Mouse (Mus musculus): Measurements from ENCODE around the gene Tmed9. TPM values are rescaled to one million over a fixed set of nuclear protein-coding genes. Genes with fewer than 3 reads are reported as not detected.

Tmed9 gene
- polyA plus RNA-seq, 1 experiment from 2014 or later: 136 TPM

DNA sequence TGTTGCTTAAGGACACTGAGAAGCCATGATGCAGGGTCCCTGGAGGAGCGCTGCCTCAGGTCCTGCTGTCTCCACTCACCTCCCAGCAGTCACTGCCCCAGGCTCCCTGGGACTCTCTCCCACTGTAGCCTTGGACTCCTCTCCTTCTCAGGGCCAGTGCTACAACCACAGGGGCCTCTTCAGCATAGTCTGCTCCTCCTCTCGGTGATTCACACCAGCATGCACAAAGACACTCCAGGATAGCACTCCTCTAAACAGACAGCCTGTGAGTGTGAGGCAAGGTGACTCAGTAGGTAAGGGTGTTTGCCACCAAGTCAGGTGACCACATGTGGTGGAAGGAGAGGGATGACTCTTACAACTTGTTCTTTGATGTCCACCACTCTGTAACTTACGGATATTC, 31.1 kb downstream of the Tmed9 start:
- H3K36me3 ChIP-seq (ENCODE audit: control insufficient read depth, insufficient read depth, low read length): peaks cover 25% of the 10 kb centered on the region
- no peaks in the 10 kb centered on the region for H3K9me3 ChIP-seq (ENCODE audit: control insufficient read depth, low read length)
- no peak overlapping the region for H3K9ac ChIP-seq (ENCODE audit: low read length)
- H3K27me3 ChIP-seq (ENCODE audit: control insufficient read depth, insufficient read depth, low read length): no peaks in the 10 kb centered on the region
- H3K4me2 ChIP-seq (replicated peaks; ENCODE audit: low read depth): no peak overlapping the region
- TF ChIP-seq EP300 (optimal IDR thresholded peaks at IDR 0.05) (no peak), CTCF (IDR thresholded peaks at IDR 0.05; ENCODE audit: low read depth) (no peak)
- no peak overlapping the region for H3K4me3 ChIP-seq (ENCODE audit: low read depth, low read length)
- ATAC-seq (ENCODE audit: low FRiP score, low TSS enrichment): no peak
- WGBS: 94% methylated on average over 3 of the region's 3 CpGs
- H3K4me1 ChIP-seq (replicated peaks; ENCODE audit: control insufficient read depth, insufficient read depth): no peaks in the 10 kb centered on the region
- DNase-seq (ENCODE audit: low spot score): no peak
- no peak overlapping the region for H3K27ac ChIP-seq (replicated peaks)

DNA sequence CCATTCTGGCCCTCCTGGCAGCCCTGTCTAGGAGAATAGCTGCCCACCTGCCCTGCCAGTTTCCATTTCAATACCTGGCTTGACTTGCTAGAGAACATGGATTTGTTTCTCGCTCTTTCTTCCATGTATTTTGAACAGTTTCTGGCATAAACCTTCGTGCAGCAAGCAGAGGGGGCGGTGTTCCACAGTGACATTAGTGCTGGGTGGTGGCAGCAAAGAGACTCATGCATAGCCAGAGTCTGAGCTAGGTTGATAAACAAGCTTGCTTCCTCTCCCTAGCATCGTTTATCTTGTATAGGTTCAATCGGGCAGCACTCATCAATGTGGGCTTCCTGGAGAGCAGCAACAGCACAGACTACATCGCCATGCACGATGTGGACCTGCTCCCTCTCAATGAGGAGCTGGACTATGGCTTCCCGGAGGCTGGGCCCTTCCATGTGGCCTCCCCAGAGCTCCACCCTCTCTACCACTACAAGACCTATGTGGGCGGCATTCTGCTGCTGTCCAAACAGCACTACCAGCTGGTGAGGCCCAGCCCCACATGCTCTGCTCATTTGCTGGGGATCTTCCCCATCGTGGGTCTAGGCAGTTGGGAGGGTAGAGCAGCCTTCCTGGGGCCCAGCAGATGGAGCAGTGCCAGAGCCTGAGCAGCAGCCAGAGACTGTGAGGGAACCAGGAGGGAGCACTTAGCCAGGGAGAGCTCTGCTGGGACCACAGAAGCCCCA, 33.5 kb downstream of the Tmed9 start:
- H3K4me3 ChIP-seq (ENCODE audit: low read depth, low read length): no peak overlapping the region
- no peak overlapping the region for H3K27ac ChIP-seq (replicated peaks)
- peaks cover 28% of the 10 kb centered on the region for H3K36me3 ChIP-seq (ENCODE audit: control insufficient read depth, insufficient read depth, low read length)
- H3K27me3 ChIP-seq (ENCODE audit: control insufficient read depth, insufficient read depth, low read length): no peaks in the 10 kb centered on the region
- no peak for TF ChIP-seq CTCF (IDR thresholded peaks at IDR 0.05; ENCODE audit: low read depth)
- TF ChIP-seq EP300 (optimal IDR thresholded peaks at IDR 0.05): no peak
- no peak overlapping the region for H3K9ac ChIP-seq (ENCODE audit: low read length)
- H3K4me1 ChIP-seq (replicated peaks; ENCODE audit: control insufficient read depth, insufficient read depth): no peaks in the 10 kb centered on the region
- H3K4me2 ChIP-seq (replicated peaks; ENCODE audit: low read depth): no peak overlapping the region
- ATAC-seq (ENCODE audit: low FRiP score, low TSS enrichment) (no peak), DNase-seq (ENCODE audit: low spot score) (no peak)
- no peaks in the 10 kb centered on the region for H3K9me3 ChIP-seq (ENCODE audit: control insufficient read depth, low read length)
- WGBS: 83% methylated on average over 10 of the region's 10 CpGs

DNA sequence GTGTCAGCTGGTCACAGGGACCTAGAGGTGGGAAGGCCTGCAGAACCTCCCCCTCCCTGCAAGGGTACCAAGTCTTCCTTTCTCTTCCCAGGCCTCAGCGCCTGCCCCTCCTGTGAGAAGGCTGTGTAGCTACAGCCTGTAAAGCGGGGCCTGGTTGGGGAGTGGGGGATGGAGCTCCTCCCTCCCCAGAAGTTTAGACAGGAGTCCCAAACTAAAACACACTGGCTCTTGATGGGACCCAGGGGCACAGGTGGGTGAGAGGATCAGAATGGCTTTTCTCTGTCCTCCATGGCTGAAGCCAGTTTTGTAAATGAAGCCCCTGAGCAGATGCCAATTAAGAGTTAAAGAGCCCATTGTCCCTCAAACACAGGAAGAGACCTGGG, 34.1 kb downstream of the Tmed9 start:
- H3K4me3 ChIP-seq (ENCODE audit: low read depth, low read length): no peak overlapping the region
- H3K4me1 ChIP-seq (replicated peaks; ENCODE audit: control insufficient read depth, insufficient read depth): no peaks in the 10 kb centered on the region
- H3K27me3 ChIP-seq (ENCODE audit: control insufficient read depth, insufficient read depth, low read length): no peaks in the 10 kb centered on the region
- peaks cover 28% of the 10 kb centered on the region for H3K36me3 ChIP-seq (ENCODE audit: control insufficient read depth, insufficient read depth, low read length)
- no peak overlapping the region for H3K4me2 ChIP-seq (replicated peaks; ENCODE audit: low read depth)
- ATAC-seq (ENCODE audit: low FRiP score, low TSS enrichment): no peak
- no peak overlapping the region for H3K27ac ChIP-seq (replicated peaks)
- TF ChIP-seq EP300 (optimal IDR thresholded peaks at IDR 0.05): no peak
- TF ChIP-seq CTCF (IDR thresholded peaks at IDR 0.05; ENCODE audit: low read depth): no peak
- H3K9ac ChIP-seq (ENCODE audit: low read length): no peak overlapping the region
- WGBS: 92% methylated on average over 2 of the region's 2 CpGs
- DNase-seq (ENCODE audit: low spot score): no peak
- H3K9me3 ChIP-seq (ENCODE audit: control insufficient read depth, low read length): no peaks in the 10 kb centered on the region

DNA sequence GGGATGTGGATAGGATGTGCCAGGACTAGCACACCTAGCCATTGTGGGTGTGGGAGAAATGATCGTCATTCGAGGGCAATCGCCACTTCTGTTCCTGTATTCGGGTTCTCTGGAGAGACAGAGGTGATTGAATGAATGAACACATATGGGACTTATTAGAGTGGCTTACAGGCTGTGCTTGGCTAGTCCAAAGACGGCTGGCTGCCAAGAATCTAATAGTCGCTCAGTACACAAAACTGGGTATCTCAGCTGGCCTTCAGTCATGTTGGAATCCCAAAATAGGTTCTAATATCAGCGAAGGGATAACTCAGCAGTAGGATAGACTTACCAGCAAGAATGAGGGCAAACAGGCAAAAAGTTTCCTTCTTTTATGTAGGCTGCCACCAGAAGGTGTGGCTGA, 38.5 kb downstream of the Tmed9 start:
- 85% methylated on average over 7 of the region's 7 CpGs for WGBS
- Histone ChIP-seq H3K4me3 (ENCODE audit: low read depth, low read length) (no peak overlapping the region), H3K9me3 (ENCODE audit: control insufficient read depth, low read length) (no peaks in the 10 kb centered on the region), H3K4me2 (replicated peaks; ENCODE audit: low read depth) (no peak overlapping the region), H3K27me3 (ENCODE audit: control insufficient read depth, insufficient read depth, low read length) (no peaks in the 10 kb centered on the region), H3K9ac (ENCODE audit: low read length) (no peak overlapping the region), H3K27ac (replicated peaks) (no peak overlapping the region), H3K4me1 (replicated peaks; ENCODE audit: control insufficient read depth, insufficient read depth) (no peaks in the 10 kb centered on the region), H3K36me3 (ENCODE audit: control insufficient read depth, insufficient read depth, low read length) (peaks cover 19% of the 10 kb centered on the region)
- ATAC-seq (ENCODE audit: low FRiP score, low TSS enrichment): no peak
- DNase-seq (ENCODE audit: low spot score): no peak
- TF ChIP-seq CTCF (IDR thresholded peaks at IDR 0.05; ENCODE audit: low read depth): no peak

DNA sequence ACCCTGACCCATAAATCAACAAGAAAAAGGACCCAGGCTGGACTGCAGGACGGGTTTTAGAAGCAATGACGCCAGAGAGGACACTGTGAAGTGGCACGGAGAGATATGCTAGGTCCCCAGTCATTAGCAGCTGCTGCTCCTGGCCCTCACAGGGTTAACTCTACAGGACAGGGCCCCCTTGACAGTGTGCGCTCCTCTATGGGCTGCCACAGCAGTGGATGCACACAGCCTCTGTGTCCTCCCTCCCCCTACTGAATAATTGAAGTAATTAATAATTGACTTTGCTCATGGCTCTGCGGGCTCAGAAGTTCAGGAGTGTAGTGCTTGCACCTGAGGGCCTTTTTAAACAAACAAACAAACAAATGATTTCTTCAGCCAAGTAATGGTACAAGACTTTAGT, 39.9 kb downstream of the Tmed9 start:
- Histone ChIP-seq H3K4me3 (ENCODE audit: low read depth, low read length) (no peak overlapping the region), H3K4me2 (replicated peaks; ENCODE audit: low read depth) (no peak overlapping the region), H3K4me1 (replicated peaks; ENCODE audit: control insufficient read depth, insufficient read depth) (no peaks in the 10 kb centered on the region), H3K9ac (ENCODE audit: low read length) (no peak overlapping the region), H3K36me3 (ENCODE audit: control insufficient read depth, insufficient read depth, low read length) (peaks cover 14% of the 10 kb centered on the region), H3K27ac (replicated peaks) (no peak overlapping the region), H3K9me3 (ENCODE audit: control insufficient read depth, low read length) (no peaks in the 10 kb centered on the region), H3K27me3 (ENCODE audit: control insufficient read depth, insufficient read depth, low read length) (no peaks in the 10 kb centered on the region)
- ATAC-seq (ENCODE audit: low FRiP score, low TSS enrichment): no peak
- DNase-seq (ENCODE audit: low spot score): no peak
- TF ChIP-seq CTCF (IDR thresholded peaks at IDR 0.05; ENCODE audit: low read depth): no peak
- no peak for TF ChIP-seq EP300 (optimal IDR thresholded peaks at IDR 0.05)
- WGBS: 45% methylated on average over 5 of the region's 5 CpGs

DNA sequence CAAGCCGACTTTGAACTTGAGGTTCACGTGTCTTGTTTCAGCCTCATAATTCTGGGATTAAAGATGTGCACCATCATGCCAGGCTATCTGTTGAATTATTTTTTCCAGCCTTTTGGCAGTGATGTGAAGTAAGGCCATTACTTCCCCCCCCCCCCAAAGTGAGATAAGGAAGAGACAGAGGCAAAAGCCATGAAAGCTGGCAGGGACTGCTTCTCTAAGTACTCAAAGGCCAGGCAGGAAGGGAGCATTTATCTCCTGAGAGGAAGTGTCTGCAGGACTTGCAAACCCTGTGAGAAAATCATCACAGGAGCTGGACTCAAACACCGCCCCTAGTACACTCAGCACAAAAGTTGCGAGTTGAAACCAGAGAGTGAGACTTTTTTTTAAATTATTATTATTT, 45.8 kb downstream of the Tmed9 start:
- ATAC-seq (ENCODE audit: low FRiP score, low TSS enrichment): no peak
- no peak overlapping the region for H3K9ac ChIP-seq (ENCODE audit: low read length)
- no peak overlapping the region for H3K4me3 ChIP-seq (ENCODE audit: low read depth, low read length)
- TF ChIP-seq CTCF (IDR thresholded peaks at IDR 0.05; ENCODE audit: low read depth) (no peak), EP300 (optimal IDR thresholded peaks at IDR 0.05) (no peak)
- H3K4me2 ChIP-seq (replicated peaks; ENCODE audit: low read depth): no peak overlapping the region
- H3K36me3 ChIP-seq (ENCODE audit: control insufficient read depth, insufficient read depth, low read length): no peaks in the 10 kb centered on the region
- 86% methylated on average over 4 of the region's 4 CpGs for WGBS
- H3K27me3 ChIP-seq (ENCODE audit: control insufficient read depth, insufficient read depth, low read length): no peaks in the 10 kb centered on the region
- H3K4me1 ChIP-seq (replicated peaks; ENCODE audit: control insufficient read depth, insufficient read depth): no peaks in the 10 kb centered on the region
- no peak for DNase-seq (ENCODE audit: low spot score)
- no peaks in the 10 kb centered on the region for H3K9me3 ChIP-seq (ENCODE audit: control insufficient read depth, low read length)
- no peak overlapping the region for H3K27ac ChIP-seq (replicated peaks)
